Mouse (Mus musculus): ENCODE measurements around the gene Slc35e2. TPM values are rescaled to one million over a fixed set of nuclear protein-coding genes. Genes with fewer than 3 reads are reported as not detected.
"Not testable (repeated sequence)": the region's sequence is repeated elsewhere in the genome, so short reads cannot be mapped to it uniquely, and the experiment has no call there.

The Slc35e2 gene
- polyA plus RNA-seq, 1 experiment from 2014 or later, result 14.6 TPM

DNA sequence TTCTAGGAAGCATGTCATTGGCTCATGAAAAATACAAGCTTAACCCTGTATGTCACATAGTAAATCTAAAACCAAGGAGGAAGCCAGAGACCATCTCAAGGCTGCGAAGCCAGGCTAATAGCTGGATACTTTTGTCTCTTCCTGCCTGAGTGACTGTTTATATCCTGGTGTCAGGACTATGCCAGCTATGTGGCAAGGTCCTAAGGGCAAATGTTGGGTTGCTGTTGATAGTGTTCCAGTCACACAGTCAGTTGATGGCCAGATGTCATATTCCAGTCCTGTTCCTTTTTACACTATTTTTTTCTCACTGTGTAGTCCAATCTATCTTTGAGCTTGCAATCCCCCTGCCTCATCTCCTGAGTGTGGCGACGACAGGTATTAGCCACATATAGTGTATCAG is 12.0 kb downstream of the Slc35e2 start:
- DNase-seq (ENCODE audit: low spot score), result no peak
- no peaks in the 10 kb centered on the region for H3K4me1 ChIP-seq (ENCODE audit: control insufficient read depth, insufficient read depth, low read length)
- H3K4me3 ChIP-seq (ENCODE audit: low read depth, low read length), result no peak overlapping the region
- H3K36me3 ChIP-seq (replicated peaks; ENCODE audit: control insufficient read depth, insufficient read depth, low read depth, low read length), result peaks cover 2% of the 10 kb centered on the region
- WGBS, result 98% methylated on average over 3 of the region's 3 CpGs
- no peaks in the 10 kb centered on the region for H3K9me3 ChIP-seq (replicated peaks; ENCODE audit: control insufficient read depth, low read length)
- no peak overlapping the region for H3K9ac ChIP-seq (replicated peaks; ENCODE audit: low read length)
- no peaks in the 10 kb centered on the region for H3K27me3 ChIP-seq (ENCODE audit: control insufficient read depth, insufficient read depth, low read length)
- no peak overlapping the region for H3K4me2 ChIP-seq (ENCODE audit: low read depth, low read length)
- ATAC-seq (replicated peaks; ENCODE audit: insufficient number of reproducible peaks, low FRiP score, low TSS enrichment, low read depth), result no peak
- H3K27ac ChIP-seq (replicated peaks; ENCODE audit: low read depth, low read length), result no peak overlapping the region

DNA sequence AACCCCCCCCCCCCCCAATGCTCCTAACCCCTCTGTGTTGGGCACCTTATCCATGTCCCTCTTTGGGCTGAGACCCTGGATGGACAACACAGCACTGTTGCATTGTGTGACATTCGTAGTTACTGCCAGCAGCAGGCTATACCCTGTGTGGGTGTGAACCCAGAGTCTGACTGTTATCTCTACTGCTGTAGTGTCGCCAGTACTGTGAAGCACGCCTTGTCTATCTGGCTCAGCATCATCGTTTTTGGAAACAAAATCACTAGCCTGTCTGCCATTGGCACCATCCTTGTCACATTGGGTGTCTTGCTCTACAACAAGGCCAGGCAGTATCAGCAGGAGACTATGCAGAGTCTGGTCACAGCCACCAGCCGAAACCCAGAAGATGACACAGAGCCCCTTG is 17.1 kb downstream of the Slc35e2 start:
- ATAC-seq (replicated peaks; ENCODE audit: insufficient number of reproducible peaks, low FRiP score, low TSS enrichment, low read depth) (no peak), DNase-seq (ENCODE audit: low spot score) (no peak)
- H3K4me1 ChIP-seq (ENCODE audit: control insufficient read depth, insufficient read depth, low read length), result no peaks in the 10 kb centered on the region
- H3K4me2 ChIP-seq (ENCODE audit: low read depth, low read length), result no peak overlapping the region
- H3K4me3 ChIP-seq (ENCODE audit: low read depth, low read length), result no peak overlapping the region
- no peaks in the 10 kb centered on the region for H3K9me3 ChIP-seq (replicated peaks; ENCODE audit: control insufficient read depth, low read length)
- H3K27ac ChIP-seq (replicated peaks; ENCODE audit: low read depth, low read length), result no peak overlapping the region
- H3K36me3 ChIP-seq (replicated peaks; ENCODE audit: control insufficient read depth, insufficient read depth, low read depth, low read length), result peaks cover 8% of the 10 kb centered on the region
- 92% methylated on average over 5 of the region's 5 CpGs for WGBS
- H3K27me3 ChIP-seq (ENCODE audit: control insufficient read depth, insufficient read depth, low read length), result no peaks in the 10 kb centered on the region
- H3K9ac ChIP-seq (replicated peaks; ENCODE audit: low read length), result no peak overlapping the region

GRCm38 (mm10) chr4:155624338-155625291 is 23.4 kb downstream of the Slc35e2 start, which contains the start of gene Cdk11b:
TSS of gene Cdk11b (plus strand) at chr4:155624854.
- Histone ChIP-seq H3K4me1 (ENCODE audit: control insufficient read depth, insufficient read depth, low read length) (no peaks in the 10 kb centered on the region), H3K36me3 (replicated peaks; ENCODE audit: control insufficient read depth, insufficient read depth, low read depth, low read length) (no peaks in the 10 kb centered on the region; the same call in 1 of the 2 replicates), H3K4me3 (ENCODE audit: low read depth, low read length) (peak within 1 kb of the TSS; percentile 97), H3K4me2 (ENCODE audit: low read depth, low read length) (peak within 1 kb of the TSS; percentile 64), H3K27ac (replicated peaks; ENCODE audit: low read depth, low read length) (peak within 1 kb of the TSS; percentile 75), H3K9ac (replicated peaks; ENCODE audit: low read length) (peak within 1 kb of the TSS; percentile 81), H3K27me3 (ENCODE audit: control insufficient read depth, insufficient read depth, low read length) (no peaks in the 10 kb centered on the region), H3K9me3 (replicated peaks; ENCODE audit: control insufficient read depth, low read length) (no peaks in the 10 kb centered on the region)
- DNase-seq (ENCODE audit: low spot score) (peak; percentile 98), ATAC-seq (replicated peaks; ENCODE audit: insufficient number of reproducible peaks, low FRiP score, low TSS enrichment, low read depth) (peak; percentile 99)
- under 1% methylated on average over 84 of the region's 84 CpGs for WGBS

DNA sequence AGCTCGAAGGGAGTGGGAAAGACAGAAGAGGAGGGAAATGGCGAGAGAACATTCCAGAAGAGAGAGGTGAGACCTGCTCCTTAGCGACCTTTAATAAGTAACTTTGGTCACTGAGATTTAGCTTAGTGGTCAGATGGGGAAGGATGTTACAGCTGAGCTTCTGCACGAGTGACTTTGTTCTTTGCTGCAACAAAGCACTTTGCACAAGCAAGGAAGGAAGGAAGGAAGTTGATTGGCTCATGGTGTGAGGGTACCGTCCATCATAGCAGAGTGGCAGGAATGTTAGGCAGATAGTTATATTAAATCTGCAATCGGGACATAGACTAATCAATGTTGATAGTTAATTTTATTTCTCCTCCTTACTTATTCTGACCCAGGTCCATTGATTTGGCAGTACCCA is 29.1 kb downstream of the Slc35e2 start:
- H3K4me1 ChIP-seq (ENCODE audit: control insufficient read depth, insufficient read depth, low read length), result no peaks in the 10 kb centered on the region
- no peak overlapping the region for H3K9ac ChIP-seq (replicated peaks; ENCODE audit: low read length)
- ATAC-seq (replicated peaks; ENCODE audit: insufficient number of reproducible peaks, low FRiP score, low TSS enrichment, low read depth) (no peak), DNase-seq (ENCODE audit: low spot score) (no peak)
- no peak overlapping the region for H3K4me3 ChIP-seq (ENCODE audit: low read depth, low read length)
- H3K27me3 ChIP-seq (ENCODE audit: control insufficient read depth, insufficient read depth, low read length), result no peaks in the 10 kb centered on the region
- H3K9me3 ChIP-seq (replicated peaks; ENCODE audit: control insufficient read depth, low read length), result no peaks in the 10 kb centered on the region
- H3K27ac ChIP-seq (replicated peaks; ENCODE audit: low read depth, low read length), result no peak overlapping the region
- peaks cover 9% of the 10 kb centered on the region for H3K36me3 ChIP-seq (replicated peaks; ENCODE audit: control insufficient read depth, insufficient read depth, low read depth, low read length)
- H3K4me2 ChIP-seq (ENCODE audit: low read depth, low read length), result no peak overlapping the region
- 91% methylated on average over 6 of the region's 6 CpGs for WGBS

DNA sequence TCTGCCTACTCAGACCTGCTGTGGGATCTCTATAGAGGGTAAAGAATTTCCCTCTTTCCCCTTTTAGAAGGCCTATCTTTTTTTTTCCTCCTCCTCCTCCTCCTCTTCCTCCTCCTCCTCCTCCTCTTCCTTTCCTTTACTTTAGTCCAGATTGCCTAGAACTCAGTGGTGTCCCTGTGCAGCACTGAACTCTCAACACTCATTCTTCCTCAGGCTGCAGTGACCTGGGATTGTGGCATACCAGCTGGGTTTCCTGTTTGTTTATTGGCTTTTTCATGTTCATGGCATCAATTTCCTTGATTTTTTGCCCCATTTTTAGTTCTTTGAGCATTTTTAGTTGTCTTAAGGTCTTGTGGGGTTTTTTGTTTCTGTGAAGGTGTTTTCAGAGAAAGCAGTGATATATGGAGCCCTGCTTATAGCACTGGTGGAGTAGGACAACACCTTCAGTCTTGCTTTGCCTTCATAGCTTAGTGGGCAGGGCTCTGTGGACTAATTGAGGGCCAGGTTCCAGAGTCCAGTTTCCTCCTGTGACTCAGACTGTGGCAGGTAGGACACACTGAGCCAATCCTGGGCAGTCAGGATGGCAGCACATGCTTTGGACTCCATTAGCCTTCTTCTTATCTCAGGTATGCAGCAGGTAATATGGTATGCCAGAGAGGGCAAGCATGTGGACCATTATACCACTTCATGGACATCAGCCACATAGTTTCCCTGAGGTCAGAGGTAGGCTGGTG is 34.7 kb downstream of the Slc35e2 start:
- H3K4me2 ChIP-seq (ENCODE audit: low read depth, low read length), result no peak overlapping the region
- H3K36me3 ChIP-seq (replicated peaks; ENCODE audit: control insufficient read depth, insufficient read depth, low read depth, low read length), result peaks cover 15% of the 10 kb centered on the region
- H3K27me3 ChIP-seq (ENCODE audit: control insufficient read depth, insufficient read depth, low read length), result no peaks in the 10 kb centered on the region
- H3K9me3 ChIP-seq (replicated peaks; ENCODE audit: control insufficient read depth, low read length), result no peaks in the 10 kb centered on the region
- H3K4me3 ChIP-seq (ENCODE audit: low read depth, low read length), result no peak overlapping the region
- H3K9ac ChIP-seq (replicated peaks; ENCODE audit: low read length), result no peak overlapping the region
- DNase-seq (ENCODE audit: low spot score), result no peak
- no peaks in the 10 kb centered on the region for H3K4me1 ChIP-seq (ENCODE audit: control insufficient read depth, insufficient read depth, low read length)
- no peak overlapping the region for H3K27ac ChIP-seq (replicated peaks; ENCODE audit: low read depth, low read length)
- no peak for ATAC-seq (replicated peaks; ENCODE audit: insufficient number of reproducible peaks, low FRiP score, low TSS enrichment, low read depth)

GRCm38 (mm10) chr4:155643531-155643930 is 42.3 kb downstream of the Slc35e2 start:
- Histone ChIP-seq H3K36me3 (replicated peaks; ENCODE audit: control insufficient read depth, insufficient read depth, low read depth, low read length) (peaks cover 15% of the 10 kb centered on the region), H3K9ac (replicated peaks; ENCODE audit: low read length) (no peak overlapping the region), H3K4me3 (ENCODE audit: low read depth, low read length) (no peak overlapping the region), H3K4me2 (ENCODE audit: low read depth, low read length) (no peak overlapping the region), H3K4me1 (ENCODE audit: control insufficient read depth, insufficient read depth, low read length) (no peaks in the 10 kb centered on the region), H3K9me3 (replicated peaks; ENCODE audit: control insufficient read depth, low read length) (no peaks in the 10 kb centered on the region), H3K27me3 (ENCODE audit: control insufficient read depth, insufficient read depth, low read length) (no peaks in the 10 kb centered on the region), H3K27ac (replicated peaks; ENCODE audit: low read depth, low read length) (no peak overlapping the region)
- WGBS, result 93% methylated on average over 1 of the region's 1 CpGs
- DNase-seq (ENCODE audit: low spot score) (no peak), ATAC-seq (replicated peaks; ENCODE audit: insufficient number of reproducible peaks, low FRiP score, low TSS enrichment, low read depth) (no peak)

DNA sequence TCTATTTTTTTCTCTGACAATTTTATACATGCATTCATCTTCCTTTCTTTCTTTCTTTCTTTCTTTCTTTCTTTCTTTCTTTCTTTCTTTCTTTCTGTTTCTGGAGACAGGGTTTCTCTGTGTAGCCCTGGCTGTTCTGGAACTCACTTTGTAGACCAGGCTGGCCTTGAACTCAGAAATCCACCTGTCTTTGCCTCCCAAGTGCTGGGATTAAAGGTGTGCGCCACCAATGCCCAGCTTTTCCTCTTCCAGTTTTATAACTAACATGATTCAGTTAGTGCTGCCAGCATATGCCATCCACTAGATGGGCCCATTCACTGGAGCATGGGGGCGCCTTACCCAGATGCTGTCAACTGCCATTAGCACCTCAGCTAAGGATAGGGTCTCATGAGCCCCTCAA is 44.1 kb downstream of the Slc35e2 start, which contains the start of gene Gm10563:
Gene Gm10563 (minus strand): TSS at position 101 of the 400 bp plus-strand sequence.
- H3K4me3 ChIP-seq (ENCODE audit: low read depth, low read length); H3K4me1 ChIP-seq (ENCODE audit: control insufficient read depth, insufficient read depth, low read length); H3K9me3 ChIP-seq (replicated peaks; ENCODE audit: control insufficient read depth, low read length); ATAC-seq (replicated peaks; ENCODE audit: insufficient number of reproducible peaks, low FRiP score, low TSS enrichment, low read depth); H3K9ac ChIP-seq (replicated peaks; ENCODE audit: low read length); H3K27ac ChIP-seq (replicated peaks; ENCODE audit: low read depth, low read length); H3K4me2 ChIP-seq (ENCODE audit: low read depth, low read length); DNase-seq (ENCODE audit: low spot score); H3K27me3 ChIP-seq (ENCODE audit: control insufficient read depth, insufficient read depth, low read length): not testable (repeated sequence)
- H3K36me3 ChIP-seq (replicated peaks; ENCODE audit: control insufficient read depth, insufficient read depth, low read depth, low read length), result peaks cover 18% of the 10 kb centered on the region
- 92% methylated on average over 2 of the region's 2 CpGs for WGBS

DNA sequence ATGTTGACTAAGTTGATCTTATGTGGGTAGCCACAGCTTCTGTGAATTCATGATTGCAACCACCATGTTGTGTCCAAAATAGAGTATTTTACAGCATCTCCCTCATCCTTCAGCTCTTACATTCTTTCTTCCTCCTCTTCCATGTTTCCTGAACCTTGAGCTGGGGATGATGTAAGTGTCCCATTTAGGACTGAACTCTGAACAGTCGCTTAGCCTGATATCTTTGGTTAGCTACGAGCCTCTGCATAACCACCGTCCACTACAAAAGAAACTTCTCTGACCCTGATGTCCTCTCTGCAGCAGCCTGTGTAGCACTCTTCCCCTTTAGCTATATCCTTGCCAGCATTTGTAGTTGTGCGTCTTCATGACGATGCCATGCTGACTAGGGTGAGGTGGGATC is 44.5 kb downstream of the Slc35e2 start:
- Histone ChIP-seq H3K36me3 (replicated peaks; ENCODE audit: control insufficient read depth, insufficient read depth, low read depth, low read length) (peaks cover 20% of the 10 kb centered on the region), H3K9ac (replicated peaks; ENCODE audit: low read length) (no peak overlapping the region), H3K27me3 (ENCODE audit: control insufficient read depth, insufficient read depth, low read length) (no peaks in the 10 kb centered on the region), H3K9me3 (replicated peaks; ENCODE audit: control insufficient read depth, low read length) (no peaks in the 10 kb centered on the region), H3K4me1 (ENCODE audit: control insufficient read depth, insufficient read depth, low read length) (no peaks in the 10 kb centered on the region), H3K4me3 (ENCODE audit: low read depth, low read length) (no peak overlapping the region), H3K27ac (replicated peaks; ENCODE audit: low read depth, low read length) (no peak overlapping the region), H3K4me2 (ENCODE audit: low read depth, low read length) (no peak overlapping the region)
- 96% methylated on average over 5 of the region's 5 CpGs for WGBS
- DNase-seq (ENCODE audit: low spot score) (no peak), ATAC-seq (replicated peaks; ENCODE audit: insufficient number of reproducible peaks, low FRiP score, low TSS enrichment, low read depth) (no peak)
